Mouse (Mus musculus) kidney, adult 8-10 months (tissue): ENCODE data around the gene Kidins220.

ENCODE experiments used
- DNase-seq, 2 experiments: peaks; one replicate each; pipeline ENCODE4 v3.0.0; 2022

Gene Kidins220

GRCm38 (mm10) chr12:24963393-24964022 is 11.2 kb upstream of the Kidins220 start:
- DNase-seq, result peak; percentile 55 to 64

DNA sequence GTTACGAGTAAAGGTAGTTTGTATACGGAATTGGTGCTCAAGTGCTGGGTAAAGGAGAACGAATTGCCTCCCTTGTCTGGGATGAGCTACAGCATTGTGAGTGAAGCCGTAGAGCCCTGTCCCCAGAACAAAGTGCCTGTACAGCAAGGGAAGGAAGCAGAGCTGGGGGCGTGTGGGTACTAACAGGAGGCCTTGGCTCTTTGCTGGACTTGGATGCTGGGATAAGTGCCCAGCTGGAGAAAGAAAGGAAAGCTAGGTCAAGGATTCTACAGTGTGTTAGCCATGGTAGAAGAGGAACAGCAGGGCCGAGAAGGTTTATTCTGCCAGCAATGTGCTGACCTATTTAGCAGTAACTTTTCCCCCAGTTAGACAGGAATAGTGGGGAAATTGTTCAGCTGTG is 9.3 kb upstream of the Kidins220 start:
- DNase-seq, result no peak

- DNase-seq, result no peak
Observed at GRCm38 (mm10) chr12:24966046-24966445, 8.7 kb upstream of the Kidins220 start.

- no peak for DNase-seq
Observed at GRCm38 (mm10) chr12:24971490-24972200, 3.1 kb upstream of the Kidins220 start.

GRCm38 (mm10) chr12:24972371-24973350 is 2.1 kb upstream of the Kidins220 start:
- DNase-seq, result no peak

DNA sequence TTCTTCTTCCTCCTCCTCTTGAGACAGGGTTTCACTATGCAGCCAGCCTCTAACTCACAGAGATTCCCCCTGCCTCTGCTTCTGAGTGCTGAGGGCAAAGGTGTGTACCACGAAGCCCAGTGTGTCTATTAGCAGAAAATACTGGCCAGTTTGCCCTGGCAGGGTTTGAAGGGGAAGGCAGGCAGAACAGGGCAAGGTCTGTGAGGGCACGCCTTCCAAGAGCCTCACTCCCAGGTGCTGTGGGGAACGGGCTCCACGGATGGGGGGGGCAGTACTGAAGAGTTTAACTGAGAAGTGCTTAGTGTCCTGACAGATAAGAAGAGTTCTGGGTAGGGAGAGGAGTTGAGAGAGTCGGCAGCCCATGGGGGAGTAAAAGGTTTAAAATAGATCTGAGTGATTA is 1.1 kb upstream of the Kidins220 start:
- peak; percentile 67 to 68 for DNase-seq

DNA sequence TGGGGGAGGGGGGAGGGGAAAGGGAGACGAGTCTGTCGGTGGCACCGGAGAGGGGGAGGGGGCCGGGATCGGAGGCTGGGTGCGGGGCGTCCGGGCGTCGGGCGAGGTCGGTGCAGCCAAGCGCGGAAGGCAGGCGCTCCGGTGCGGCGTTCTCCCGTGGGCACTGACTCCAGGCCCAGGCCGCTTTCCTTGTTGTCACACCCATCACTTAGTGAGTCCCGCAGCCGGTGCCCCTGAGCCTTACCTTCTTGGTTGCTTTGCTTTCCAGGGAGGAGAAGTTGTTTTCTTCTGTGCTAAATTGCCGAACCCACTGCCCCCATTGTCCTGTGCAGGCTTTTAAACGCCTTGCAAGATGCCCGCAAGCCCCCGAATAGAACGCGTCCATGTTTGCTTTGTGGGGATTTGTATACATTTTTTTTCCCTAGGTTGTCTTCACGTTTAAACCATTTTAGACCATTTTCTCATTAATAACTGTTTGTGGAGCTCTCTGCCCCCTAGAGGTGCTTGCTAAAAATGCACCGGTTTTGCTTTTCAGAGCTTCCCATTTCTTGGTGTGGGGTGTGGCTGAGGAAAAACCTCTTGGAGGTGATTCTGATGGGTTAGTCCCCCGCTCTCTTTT is 499 bp downstream of the Kidins220 start:
- DNase-seq, result peak; percentile 70 to 81

GRCm38 (mm10) chr12:24985226-24985625 is 10.5 kb downstream of the Kidins220 start:
- DNase-seq, result no peak

GRCm38 (mm10) chr12:24995350-24995749 is 20.6 kb downstream of the Kidins220 start:
- no peak for DNase-seq

DNA sequence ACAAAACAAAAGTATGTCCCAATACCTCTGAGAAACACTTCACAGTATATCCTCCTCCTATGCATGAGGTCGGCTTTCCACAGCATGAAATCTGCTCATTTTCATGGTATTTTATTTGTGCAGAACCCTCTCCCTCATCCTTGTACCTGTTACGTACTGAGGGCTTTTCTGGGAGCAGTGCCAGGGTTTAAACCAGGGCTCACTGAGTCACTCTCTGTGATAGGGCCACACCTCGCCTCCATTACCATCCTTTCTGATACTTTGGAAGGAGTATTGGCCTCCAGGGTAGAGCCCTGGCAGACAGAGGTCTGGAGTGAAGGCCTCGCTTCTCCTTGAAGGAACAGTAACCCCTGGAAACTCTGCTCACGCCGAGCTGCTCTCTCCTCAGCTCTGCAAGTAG is 30.6 kb downstream of the Kidins220 start:
- DNase-seq, result no peak

GRCm38 (mm10) chr12:25009957-25010356 is 35.2 kb downstream of the Kidins220 start:
- DNase-seq, result no peak

GRCm38 (mm10) chr12:25010416-25010815 is 35.7 kb downstream of the Kidins220 start:
- no peak for DNase-seq

DNA sequence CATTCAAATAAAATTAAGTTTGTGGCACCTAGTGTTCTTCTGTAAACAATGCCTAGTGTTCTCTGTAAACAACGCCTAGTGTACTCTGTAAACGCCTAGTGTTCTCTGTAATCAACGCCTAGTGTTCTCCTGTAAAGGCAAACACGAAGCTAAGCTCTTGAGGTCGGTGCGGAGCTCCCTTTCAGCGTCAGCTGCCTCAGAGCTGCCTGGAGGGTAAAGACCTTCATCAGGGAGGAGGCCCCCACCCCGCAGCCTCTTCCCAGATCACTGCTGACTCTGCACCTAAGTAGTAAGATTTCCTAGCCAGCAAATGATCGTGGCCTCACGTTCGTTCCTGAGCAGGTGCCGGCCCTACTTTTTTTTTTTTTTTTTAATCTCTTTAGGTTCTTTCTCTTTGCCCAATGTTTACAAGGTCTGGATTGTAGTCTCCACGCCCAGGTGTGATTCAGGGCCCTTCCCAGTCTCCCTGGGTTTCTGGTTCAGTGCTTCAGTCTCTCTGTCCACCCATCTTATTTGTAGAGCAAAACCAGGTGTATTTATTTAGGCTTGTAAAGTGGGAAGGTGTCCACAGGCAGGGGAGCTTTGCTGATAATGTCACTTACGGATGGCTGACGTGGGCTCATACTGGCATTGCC is 37.1 kb downstream of the Kidins220 start:
- no peak for DNase-seq

- no peak for DNase-seq
Observed at GRCm38 (mm10) chr12:25012555-25013540, 38.1 kb downstream of the Kidins220 start.

DNA sequence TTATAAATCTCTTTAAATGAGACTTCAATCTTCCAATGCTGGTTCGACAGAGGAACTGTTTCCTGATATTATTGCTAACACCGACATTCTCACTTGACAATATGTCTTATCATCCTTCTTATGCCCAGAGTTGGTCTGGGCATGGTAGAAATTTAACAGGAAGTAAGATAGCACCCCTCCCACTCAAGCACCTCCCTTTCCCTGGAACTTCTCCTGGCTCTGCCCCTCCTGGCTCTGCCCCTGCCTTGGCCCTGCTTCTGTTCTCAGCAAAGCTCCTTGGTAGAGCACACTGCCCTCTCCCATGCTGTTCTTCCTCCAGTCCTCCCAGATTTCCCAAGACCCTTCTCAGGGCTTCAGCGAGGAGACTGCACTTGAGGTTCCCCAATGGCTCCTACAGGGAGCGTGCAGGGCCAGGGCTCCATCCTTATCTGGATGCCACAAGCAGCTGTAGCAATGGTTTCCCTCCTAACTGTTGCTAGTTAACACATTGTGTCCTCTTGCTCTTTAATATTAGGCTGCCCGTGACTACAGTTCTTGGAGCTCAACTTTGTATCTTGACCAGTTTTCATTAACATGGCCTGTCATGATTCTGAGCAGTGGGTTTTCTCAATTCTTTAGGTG is 39.7 kb downstream of the Kidins220 start:
- DNase-seq, result no peak

- no peak for DNase-seq
Observed at GRCm38 (mm10) chr12:25014938-25015337, 40.2 kb downstream of the Kidins220 start.

GRCm38 (mm10) chr12:25016995-25017394 is 42.3 kb downstream of the Kidins220 start:
- no peak for DNase-seq

DNA sequence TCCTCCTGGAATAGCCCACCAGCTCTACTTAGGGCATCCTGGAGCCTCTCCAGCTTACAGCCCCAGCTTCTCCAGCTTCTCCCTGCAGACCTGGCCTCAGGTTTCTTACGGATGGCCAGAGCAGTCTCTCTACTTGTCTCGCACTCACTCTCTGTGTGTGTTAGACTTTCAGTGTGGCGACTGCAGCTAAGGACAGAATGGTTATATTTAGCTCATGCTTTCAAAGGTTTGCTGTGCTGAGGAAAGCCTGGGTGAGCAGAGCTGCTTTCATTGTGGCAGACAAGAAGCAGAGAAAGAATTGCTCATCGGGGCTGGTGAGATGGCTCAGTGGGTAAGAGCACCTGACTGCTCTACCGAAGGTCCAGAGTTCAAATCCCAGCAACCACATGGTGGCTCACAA is 46.3 kb downstream of the Kidins220 start:
- no peak for DNase-seq

GRCm38 (mm10) chr12:25024862-25025545 is 50.3 kb downstream of the Kidins220 start:
- peak in 1 of 2 experiments; percentile 24 for DNase-seq

GRCm38 (mm10) chr12:25026308-25026707 is 51.6 kb downstream of the Kidins220 start:
- DNase-seq, result no peak
